Mouse (Mus musculus): ENCODE data around the gene Negr1. TPM values are rescaled to one million over a fixed set of nuclear protein-coding genes. Genes with fewer than 3 reads are reported as not detected.
A peak's percentile ranks its signal among the peaks of the same experiment; 100 is the strongest.

Gene Negr1
- total RNA-seq, 2 experiments from 2014 or later: 122 to 139 TPM

DNA sequence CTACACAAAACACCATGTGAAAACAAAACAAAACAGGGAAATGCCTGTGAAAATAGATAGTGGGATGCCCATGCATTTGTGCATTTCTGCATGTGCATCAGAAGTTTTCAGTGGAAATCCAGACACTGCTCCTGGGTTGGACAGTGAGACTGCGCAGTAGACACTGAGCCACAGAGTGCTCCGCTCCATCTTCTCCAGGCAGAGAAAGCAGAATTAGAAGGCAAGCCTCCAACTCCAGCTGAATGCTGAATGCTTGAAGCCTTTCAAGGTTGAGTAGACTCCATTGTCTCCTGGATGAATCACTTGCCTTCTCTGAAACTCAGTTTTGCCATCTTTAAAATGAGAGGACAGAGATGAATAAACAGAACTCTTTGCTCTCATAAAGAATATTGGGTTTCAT lies 546.6 kb downstream of the Negr1 start:
- DNase-seq: no peak

DNA sequence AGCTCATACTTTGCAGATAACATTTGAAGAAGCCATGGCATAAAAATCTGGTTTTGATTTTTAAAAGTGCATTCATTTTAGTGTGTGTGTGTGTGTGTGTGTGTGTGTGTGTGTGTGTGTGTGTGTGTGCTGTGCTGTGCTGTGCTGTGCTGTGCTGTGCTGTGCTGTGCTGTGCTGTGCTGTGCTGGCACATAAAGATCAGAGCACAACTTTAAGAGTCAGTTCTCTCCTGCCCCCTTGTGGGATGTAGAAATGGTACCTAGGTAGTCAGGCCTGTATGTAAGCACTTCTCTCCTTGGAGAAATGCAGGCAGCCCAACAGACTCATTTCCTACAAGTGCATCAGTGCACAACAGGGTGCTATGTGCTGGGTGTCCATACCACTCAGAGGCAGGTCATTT lies 547.7 kb downstream of the Negr1 start:
- peak; percentile 22 to 29 for DNase-seq

DNA sequence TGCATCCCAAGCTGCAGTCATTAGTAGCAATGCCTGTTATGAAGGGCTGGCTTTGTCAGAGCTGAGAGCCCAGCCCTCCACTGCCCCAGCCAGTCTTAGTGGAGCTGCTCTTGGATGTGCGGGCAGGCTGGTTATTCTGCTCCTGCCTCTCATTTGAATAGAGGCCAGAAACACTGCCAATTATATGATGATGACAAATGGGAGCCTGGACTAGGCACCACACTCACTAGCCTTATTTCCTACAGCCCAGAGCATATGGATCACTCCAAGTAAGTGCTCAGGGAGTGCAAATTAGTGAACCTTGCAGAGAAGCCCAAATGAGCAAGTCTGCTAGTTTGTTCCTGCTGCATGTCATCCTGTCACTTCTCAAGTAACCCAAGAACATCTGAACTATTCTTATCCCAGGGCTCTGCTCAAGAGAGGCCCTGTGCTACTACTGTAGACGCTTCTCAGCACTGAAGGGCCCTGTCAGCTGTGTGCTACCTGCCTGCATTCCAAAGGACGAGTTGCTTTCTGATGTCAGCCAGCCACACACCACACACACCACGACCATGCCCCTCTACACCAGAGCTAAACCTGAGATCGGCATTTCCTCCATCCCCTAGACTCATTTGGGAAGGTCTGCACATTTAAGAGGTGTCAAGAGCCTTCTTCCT lies 553.6 kb downstream of the Negr1 start:
- peak in 1 of 2 experiments; percentile 35 for DNase-seq

GRCm38 (mm10) chr3:157116024-157116423 lies 554.4 kb downstream of the Negr1 start:
- no peak for DNase-seq

- DNase-seq: no peak
Observed at GRCm38 (mm10) chr3:157119916-157120315, 558.3 kb downstream of the Negr1 start.

- no peak for DNase-seq
Observed at GRCm38 (mm10) chr3:157146124-157146855, 584.7 kb downstream of the Negr1 start.

DNA sequence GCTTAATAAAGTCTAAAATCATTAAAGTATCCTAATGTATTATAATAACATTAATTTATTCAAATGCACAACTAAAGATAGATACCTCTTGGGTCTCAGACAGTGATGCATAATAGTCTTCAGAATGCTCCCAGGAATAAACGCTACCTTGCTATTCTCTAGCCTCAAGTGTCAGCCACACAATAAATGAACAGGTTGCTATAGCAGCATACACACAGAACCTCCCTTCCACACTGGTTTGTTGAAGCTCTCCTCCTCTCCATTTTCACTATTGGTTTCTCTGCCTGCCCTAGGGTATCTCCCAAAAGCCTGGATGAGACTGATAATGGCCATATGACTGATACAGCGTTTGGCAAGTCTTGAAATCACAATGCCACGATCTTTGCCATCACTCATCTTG lies 593.3 kb downstream of the Negr1 start:
- DNase-seq: no peak

GRCm38 (mm10) chr3:157155513-157155912 lies 593.9 kb downstream of the Negr1 start:
- no peak for DNase-seq

- no peak for DNase-seq
Observed at GRCm38 (mm10) chr3:157164840-157165595, 603.4 kb downstream of the Negr1 start.

DNA sequence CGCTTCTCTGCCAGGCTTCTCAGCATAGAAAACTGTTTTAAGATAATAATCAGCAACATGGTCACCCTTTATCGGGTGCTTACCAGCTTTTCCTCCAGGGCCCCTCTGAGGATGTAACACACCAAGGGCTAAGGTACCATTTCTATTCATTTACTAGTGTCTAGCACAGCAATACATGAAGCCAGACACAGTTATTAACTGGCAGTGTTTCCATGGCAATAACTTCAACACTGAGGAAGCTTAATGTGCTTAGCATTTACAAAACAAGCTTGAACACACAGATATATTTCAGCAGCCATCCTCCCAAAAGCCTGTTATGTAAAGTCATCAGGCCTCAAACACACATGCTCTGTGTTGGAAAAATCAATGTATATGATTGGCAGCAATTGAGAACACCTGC lies 620.4 kb downstream of the Negr1 start:
- DNase-seq: peak in 1 of 2 experiments; percentile 16

GRCm38 (mm10) chr3:157188939-157189725 lies 627.5 kb downstream of the Negr1 start:
- no peak for DNase-seq

- no peak for DNase-seq
Observed at GRCm38 (mm10) chr3:157189834-157190233, 628.2 kb downstream of the Negr1 start.

DNA sequence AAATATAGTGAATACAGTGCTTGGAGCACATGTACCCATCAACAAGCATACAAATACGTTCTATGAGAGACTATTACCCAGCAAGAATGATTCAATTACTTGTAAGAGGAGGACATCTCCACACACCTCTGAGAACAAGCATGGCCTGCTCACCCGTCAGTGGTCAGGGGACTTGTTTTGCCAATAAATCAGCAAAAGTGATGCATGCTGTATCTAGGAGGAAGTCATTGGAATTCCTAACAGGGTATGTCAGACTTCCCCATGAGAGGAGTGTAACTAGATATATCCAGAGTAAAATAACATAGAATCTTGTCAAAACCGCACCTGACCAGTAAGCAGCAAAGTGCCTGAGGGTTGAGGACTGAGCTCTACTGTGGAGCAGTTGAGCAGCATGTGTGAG lies 629.0 kb downstream of the Negr1 start:
- DNase-seq: no peak

DNA sequence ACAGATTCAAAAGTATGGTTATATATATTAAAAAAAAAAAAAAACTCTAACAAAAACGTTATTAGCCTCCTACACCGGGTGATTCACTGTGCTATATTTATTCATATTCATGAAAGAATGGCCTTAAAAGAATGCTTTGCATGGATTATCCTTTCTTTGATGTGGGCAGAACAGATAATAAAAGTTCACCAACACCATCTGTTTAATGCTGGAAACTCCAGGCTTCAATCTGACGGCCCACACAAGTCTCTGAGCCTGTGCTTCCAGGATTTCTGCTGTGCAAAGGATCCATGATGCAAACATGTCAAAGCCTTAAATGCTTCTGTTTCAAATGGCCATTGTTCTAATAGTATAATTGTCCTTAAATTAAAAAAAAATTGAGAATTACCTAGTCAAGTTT lies 630.4 kb downstream of the Negr1 start:
- no peak for DNase-seq

DNA sequence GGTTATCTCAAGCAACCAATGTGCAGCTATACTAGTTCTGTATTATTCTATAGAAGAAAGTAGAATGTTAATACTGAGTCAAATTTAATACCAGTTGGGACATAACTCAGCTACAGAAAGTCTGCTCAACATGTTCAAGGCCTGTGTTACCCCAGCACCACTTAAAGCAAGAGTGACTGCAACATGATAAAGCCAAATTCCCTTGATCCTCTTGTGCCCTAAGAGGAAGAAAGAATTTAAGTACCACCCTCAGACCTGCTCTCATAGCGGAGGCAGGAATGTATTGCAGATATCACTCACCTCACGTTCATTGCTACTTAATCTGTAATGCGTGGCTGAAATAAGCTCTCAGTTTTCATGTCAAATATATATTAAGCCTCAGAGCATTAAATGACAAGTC lies 631.5 kb downstream of the Negr1 start:
- DNase-seq: no peak

GRCm38 (mm10) chr3:157198659-157199058 lies 637.1 kb downstream of the Negr1 start:
- DNase-seq: no peak

DNA sequence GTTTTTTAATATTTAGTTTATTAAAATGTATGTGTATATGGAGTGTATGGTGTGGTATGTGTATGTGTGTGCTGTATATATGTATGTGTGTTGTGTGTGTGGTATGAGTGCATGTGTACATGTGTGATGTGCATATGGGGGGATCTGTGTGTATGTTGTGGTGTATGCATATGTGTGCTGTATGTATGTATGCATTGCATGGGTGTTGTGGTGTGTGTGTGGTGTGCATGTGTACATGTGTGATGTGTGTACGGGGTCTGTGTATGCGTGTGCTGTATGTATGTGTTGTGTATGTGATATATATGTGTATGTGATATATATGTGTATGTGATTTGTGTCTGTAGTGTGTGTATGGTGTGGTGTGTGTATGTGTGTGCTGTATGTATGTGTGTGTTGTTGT lies 640.1 kb downstream of the Negr1 start:
- no peak for DNase-seq

- DNase-seq: peak; percentile 26 to 44
Observed at GRCm38 (mm10) chr3:157203573-157203972, 642.0 kb downstream of the Negr1 start.

- DNase-seq: no peak
Observed at GRCm38 (mm10) chr3:157206752-157207151, 645.2 kb downstream of the Negr1 start.

DNA sequence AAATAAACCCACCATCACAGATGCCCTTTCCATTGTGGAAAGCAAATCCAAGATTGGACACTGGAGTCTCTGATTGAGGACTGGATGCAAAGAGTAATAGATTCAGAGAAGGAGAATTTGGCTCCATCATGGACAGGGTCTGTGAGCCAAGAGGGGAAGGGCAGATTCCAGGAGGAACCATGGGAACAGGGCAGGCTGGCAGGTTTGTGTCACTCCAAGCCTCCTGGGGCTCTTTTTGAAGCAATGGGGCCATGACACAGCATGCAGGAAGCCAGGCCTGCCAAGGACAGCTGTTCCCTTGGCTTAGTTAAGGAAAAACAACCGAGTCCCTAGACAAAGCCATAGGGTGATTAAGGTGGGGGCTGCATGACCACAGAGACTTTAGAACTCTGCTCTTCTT lies 647.4 kb downstream of the Negr1 start:
- peak; percentile 36 to 39 for DNase-seq

DNA sequence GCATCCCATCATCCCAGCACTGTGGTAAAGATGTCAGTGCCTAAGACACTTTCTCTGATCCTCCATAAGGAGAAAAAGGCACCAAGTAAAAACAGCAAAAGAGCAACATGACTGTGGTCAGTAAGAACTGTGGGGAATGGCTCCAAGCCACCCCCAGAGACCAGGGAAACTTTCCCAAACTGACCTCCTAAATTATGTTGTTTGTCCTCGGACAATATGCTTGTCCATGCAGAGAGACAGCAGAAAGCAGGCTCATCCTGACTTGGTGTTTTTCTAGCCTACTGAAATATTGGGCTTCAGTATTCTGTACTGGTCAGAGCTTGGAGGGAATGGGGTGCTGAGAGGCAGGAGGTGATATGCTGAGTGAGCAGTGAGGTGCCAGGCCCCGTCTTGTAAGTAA lies 647.8 kb downstream of the Negr1 start:
- no peak for DNase-seq

DNA sequence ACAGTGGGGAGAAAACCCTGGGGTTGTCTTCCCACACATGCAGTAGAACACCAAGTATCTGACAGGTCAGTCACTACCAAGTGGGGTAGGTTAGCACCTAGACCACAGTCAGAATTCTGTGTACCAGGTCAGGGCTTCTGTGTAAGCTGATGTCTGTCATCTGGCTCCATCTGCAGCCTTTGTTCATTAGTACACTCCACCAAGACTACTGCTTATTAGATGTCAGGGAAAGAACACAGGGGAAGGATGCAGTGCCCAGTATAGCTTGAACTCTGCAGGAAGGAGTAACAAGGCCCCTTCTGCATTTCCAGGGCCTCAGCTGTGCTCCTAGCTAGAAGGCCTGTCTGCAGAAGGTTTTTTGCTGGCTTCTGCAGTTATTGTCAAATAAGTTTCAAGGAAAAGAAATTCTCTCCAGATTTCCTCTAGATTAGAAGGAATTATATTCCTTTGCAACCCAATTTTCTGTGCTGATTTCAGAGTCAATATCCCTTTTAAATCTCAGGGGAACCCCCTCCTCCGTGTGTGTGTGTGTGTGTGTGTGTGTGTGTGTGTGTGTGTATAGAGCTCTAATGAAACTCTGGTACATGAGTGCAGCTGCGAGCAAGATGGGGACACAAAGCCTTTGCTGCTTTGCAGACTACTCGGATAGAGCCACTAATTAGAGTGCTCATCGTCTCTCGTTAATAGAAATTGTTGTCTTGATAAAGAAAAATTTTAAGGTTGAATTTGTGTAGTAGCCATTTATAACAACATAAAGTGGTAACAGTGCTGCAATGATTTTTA lies 654.5 kb downstream of the Negr1 start:
- no peak for DNase-seq
